Mouse (Mus musculus) layer of hippocampus, adult 2 months (tissue): ENCODE results near the gene Supt3. TPM values are rescaled to one million over a fixed set of nuclear protein-coding genes. Genes with fewer than 3 reads are reported as not detected.
A peak's percentile ranks its signal among the peaks of the same experiment; 100 is the strongest.

Experiments
- DNase-seq, 2 experiments: peaks; one replicate each; pipeline ENCODE4 v3.0.0; 2022; ENCODE audit warnings: low spot score in 2 of 2
- H3K27ac ChIP-seq: fragments of 200-600 bp; 2 replicates; pipeline ENCODE4 v1.8.1; 2022
- H3K4me3 ChIP-seq: fragments of 200-600 bp; 2 replicates; pipeline ENCODE4 v1.8.1; 2022; ENCODE audit warnings: mild to moderate bottlenecking
- CTCF ChIP-seq: fragments of 200-600 bp; conservative IDR thresholded peaks from 2 replicates; pipeline ENCODE4 v1.8.1; 2022; ENCODE audit warnings: antibody characterized with exemption, mild to moderate bottlenecking, moderate library complexity
- total RNA-seq, 2 experiments: library from RNA; stranded (reverse); gene quantifications; 2 replicates each; pipeline ENCODE4 v1.2.3; 2021

Supt3 gene
- total RNA-seq, 2 experiments from 2014 or later: 14.9 to 18.7 TPM

DNA sequence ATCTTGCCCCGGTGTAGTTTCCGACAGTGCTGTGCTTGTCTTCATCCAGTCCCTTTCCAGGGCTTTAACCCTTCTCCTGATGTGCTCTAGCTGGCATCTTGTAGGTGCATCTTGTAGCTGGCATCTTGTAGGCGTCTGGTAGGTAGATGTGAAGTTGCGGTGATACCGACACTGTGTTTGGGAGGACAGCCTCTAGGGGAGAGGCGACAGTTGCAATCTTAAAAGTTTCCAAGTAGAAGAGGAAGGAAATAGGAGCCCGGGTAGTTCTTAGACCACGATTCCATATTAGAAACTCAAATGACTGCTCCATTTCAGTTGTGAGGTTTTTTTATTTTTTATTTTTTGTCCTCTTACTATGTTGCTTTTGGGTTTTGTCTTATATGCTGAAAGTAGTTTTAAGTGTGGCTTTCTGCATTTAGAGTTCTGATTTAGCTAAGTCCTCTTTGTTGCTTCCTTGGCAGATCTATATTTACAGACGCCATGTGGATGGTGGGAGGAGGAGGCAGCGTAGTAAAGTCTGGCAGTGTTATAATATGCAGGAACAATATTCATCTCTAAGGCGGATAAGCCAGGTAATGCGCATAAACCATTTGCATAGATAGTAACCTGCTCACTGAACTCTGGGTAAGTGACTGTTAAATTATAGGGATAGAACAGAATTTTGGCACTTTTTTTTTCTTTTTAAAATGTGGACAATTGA lies 15.4 kb downstream of the Supt3 start:
- 0 out of 2 replicates have a peak, but pooled peaks have one; percentile 2 for TF ChIP-seq CTCF
- DNase-seq: peak; percentile 52 to 54
- H3K4me3 ChIP-seq: no peak overlapping the region
- H3K27ac ChIP-seq: no peak overlapping the region

- no peak for DNase-seq
- Histone ChIP-seq H3K27ac (no peak overlapping the region), H3K4me3 (no peak overlapping the region)
- TF ChIP-seq CTCF: no peak
Measured at GRCm38 (mm10) chr17:44797331-44797730, 20.4 kb downstream of the Supt3 start.

DNA sequence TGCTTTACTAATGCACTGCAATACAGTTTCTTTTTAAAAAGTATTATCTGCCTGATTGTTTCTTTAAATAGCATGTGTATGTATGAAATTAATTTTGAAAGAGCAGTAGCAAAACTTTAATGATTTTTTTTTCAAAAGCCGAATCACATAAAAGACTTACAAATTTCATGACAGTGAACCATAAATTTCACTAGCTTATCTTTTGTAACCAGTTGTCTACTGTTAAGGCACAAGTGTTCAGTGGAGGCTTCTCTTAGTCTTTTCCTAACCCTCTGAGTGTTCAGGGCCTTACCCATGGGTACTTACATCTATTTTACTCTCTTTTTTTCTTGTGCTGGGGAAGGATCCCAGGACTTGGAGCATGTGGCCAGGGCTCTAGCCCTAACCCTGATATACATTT lies 30.1 kb downstream of the Supt3 start:
- TF ChIP-seq CTCF: no peak
- H3K27ac ChIP-seq: no peak overlapping the region
- DNase-seq: no peak
- no peak overlapping the region for H3K4me3 ChIP-seq

DNA sequence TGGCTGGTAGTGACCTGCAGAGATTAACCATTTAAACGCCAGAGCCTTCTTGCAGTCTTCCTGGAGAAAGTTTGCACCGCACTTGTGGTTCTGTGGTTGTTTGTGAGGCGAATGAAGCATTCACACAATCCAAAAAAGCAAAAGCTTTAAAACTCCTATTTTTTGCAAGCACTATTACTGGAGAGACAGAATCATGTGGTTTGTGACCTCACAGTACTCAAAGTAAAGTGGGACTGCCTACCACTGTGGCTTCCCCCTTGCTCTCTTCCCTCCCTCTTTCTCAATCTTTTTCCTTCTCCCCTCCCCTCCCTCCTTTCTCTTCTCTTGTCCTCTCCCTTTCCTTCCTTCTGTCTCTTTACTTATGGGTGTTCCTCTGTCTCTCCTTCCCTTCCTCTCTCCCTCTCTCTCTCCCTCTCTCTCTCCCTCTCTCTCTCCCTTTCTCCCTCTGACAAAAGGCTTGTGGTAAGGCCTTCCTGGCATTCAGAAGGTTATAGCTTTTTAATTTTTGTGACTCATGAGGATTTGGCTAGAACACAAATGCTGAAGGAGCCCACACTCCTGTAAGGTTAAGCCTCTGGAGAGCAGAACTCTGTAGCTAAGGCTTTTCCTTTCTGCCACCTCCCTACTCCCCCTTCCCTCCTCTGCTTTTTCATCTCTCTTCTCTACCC lies 37.7 kb downstream of the Supt3 start, which contains the start of gene Runx2:
TSS of gene Runx2 (minus strand) at position 290 of the 668 bp plus-strand sequence.
- H3K27ac ChIP-seq: 0 out of 2 replicates have a peak within 1 kb of the TSS, but pooled peaks have one; percentile 28
- no peak for DNase-seq
- H3K4me3 ChIP-seq: peak within 1 kb of the TSS; percentile 40
- TF ChIP-seq CTCF: no peak

- DNase-seq: no peak
- no peak for TF ChIP-seq CTCF
- no peak overlapping the region for H3K4me3 ChIP-seq
- H3K27ac ChIP-seq: no peak overlapping the region
Measured at GRCm38 (mm10) chr17:44818825-44819224, 41.9 kb downstream of the Supt3 start.

- DNase-seq: no peak
- no peak overlapping the region for H3K27ac ChIP-seq
- TF ChIP-seq CTCF: no peak
- H3K4me3 ChIP-seq: no peak overlapping the region
Measured at GRCm38 (mm10) chr17:44819816-44820215, 42.9 kb downstream of the Supt3 start.

- Histone ChIP-seq H3K27ac (no peak overlapping the region), H3K4me3 (no peak overlapping the region)
- DNase-seq: no peak
- TF ChIP-seq CTCF: no peak
Measured at GRCm38 (mm10) chr17:44821940-44822339, 45.0 kb downstream of the Supt3 start.

DNA sequence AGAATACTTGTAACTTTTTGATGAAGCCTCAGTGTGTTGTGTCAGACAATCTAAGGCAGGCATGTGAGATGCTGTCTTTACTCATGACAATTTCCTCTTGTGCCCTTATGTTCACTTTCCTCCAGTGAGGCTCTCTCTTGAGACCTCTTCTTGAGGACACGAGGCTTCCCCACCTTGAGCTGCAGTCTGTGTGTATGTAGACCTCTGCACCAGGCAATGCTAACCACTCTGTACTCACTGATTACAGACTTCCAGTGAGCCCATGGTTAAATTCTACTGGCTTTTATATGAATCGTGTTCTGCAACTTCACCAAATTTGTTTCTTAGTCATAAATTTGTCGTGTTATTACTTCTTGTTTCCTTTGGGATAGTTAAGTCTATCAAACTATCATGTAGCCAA lies 50.2 kb downstream of the Supt3 start:
- DNase-seq: no peak
- no peak overlapping the region for H3K4me3 ChIP-seq
- no peak for TF ChIP-seq CTCF
- no peak overlapping the region for H3K27ac ChIP-seq

DNA sequence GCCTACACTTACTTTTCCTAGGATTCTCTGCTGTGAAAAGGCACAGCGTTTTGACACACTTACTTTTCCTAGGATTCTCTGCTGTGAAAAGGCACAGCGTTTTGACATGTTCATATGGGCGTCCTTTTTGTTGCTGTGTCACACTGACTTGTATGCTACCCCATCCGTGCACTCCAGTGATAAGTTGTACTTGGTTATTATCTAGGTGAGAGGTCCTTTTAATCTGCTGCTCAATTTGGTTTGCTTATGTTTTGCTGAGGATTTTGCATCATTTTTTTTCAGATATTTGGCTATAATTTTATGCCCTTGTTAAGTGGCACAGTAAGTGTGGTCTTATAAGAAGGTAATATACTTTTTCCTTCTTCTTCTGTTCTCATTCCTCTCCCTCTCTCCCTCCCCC lies 51.0 kb downstream of the Supt3 start:
- Histone ChIP-seq H3K4me3 (no peak overlapping the region), H3K27ac (no peak overlapping the region)
- DNase-seq: no peak
- no peak for TF ChIP-seq CTCF

GRCm38 (mm10) chr17:44829587-44829986 lies 52.6 kb downstream of the Supt3 start:
- no peak overlapping the region for H3K27ac ChIP-seq
- no peak for TF ChIP-seq CTCF
- DNase-seq: no peak
- H3K4me3 ChIP-seq: no peak overlapping the region

DNA sequence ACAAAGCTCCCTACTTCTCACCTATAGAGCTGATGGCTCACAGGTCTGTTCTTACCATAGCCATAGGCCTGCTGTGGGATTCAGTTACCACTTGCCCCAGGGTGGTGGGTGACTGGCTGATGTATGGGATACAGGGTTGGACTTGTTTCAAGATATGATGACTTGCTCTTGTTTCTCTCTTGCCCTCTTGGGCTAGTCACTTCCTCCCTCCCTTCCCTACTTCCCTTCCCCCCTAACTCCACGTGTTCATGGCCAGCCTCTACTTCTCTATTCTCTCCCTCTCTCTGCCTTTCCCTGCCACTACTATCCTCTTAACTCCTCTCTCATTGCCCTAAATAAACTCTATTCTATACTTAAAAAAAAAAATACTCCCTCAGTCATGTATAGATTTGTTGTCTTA lies 54.2 kb downstream of the Supt3 start:
- H3K27ac ChIP-seq: no peak overlapping the region
- no peak for DNase-seq
- no peak overlapping the region for H3K4me3 ChIP-seq
- TF ChIP-seq CTCF: no peak

- H3K27ac ChIP-seq: peak overlapping the region; percentile 56
- no peak for TF ChIP-seq CTCF
- H3K4me3 ChIP-seq: no peak overlapping the region
- DNase-seq: no peak
Measured at GRCm38 (mm10) chr17:44842184-44842583, 65.2 kb downstream of the Supt3 start.

DNA sequence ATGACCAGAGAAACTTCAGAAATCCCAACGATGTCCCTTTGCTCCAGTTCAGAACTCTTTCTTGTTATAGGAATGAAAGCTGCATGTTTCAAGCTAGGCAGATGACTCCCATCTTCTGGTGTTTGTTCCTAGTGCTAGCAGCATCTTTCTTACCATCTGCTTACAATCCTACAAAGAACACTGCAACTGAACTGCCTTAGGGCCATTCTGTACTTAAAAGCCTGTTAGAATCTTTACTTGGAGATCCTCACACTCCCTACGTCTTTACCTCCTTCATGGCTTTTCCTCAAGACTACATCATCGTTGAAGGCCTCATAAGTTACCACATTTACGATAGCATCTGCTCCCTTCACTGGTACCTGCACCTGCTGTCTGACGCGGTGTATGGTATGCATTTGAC lies 86.2 kb downstream of the Supt3 start:
- DNase-seq: peak in 1 of 2 experiments; percentile 16

GRCm38 (mm10) chr17:44893592-44893991 lies 116.6 kb downstream of the Supt3 start:
- no peak for TF ChIP-seq CTCF
- H3K4me3 ChIP-seq: no peak overlapping the region

More for the DNA sequence above, 86.2 kb downstream of the Supt3 start:
- TF ChIP-seq CTCF: no peak
- H3K4me3 ChIP-seq: no peak overlapping the region
- H3K27ac ChIP-seq: peak overlapping the region; percentile 65; the same call in 1 of the 2 replicates

More at GRCm38 (mm10) chr17:44893592-44893991, 116.6 kb downstream of the Supt3 start:
- no peak for DNase-seq
- no peak overlapping the region for H3K27ac ChIP-seq
